Mouse (Mus musculus): ENCODE data around the gene Rmnd5a.
"Not testable (repeated sequence)": the region's sequence is repeated elsewhere in the genome, so short reads cannot be mapped to it uniquely, and the experiment has no call there.

Rmnd5a gene

GRCm38 (mm10) chr6:71440492-71441250 lies at the start of gene Rmnd5a:
Gene Rmnd5a (minus strand): TSS chr6:71440637.
- in situ Hi-C loops (cut with MboI; ENCODE audit: low sequenced_read_pairs) = no loop called here

- in situ Hi-C loops (cut with MboI; ENCODE audit: low sequenced_read_pairs) = no loop called here
Measured at GRCm38 (mm10) chr6:71487966-71488365, 47.5 kb upstream of the Rmnd5a start.

- in situ Hi-C loops (cut with MboI; ENCODE audit: low sequenced_read_pairs) = no loop called here
Measured at GRCm38 (mm10) chr6:71486867-71487266, 46.4 kb upstream of the Rmnd5a start.

GRCm38 (mm10) chr6:71486226-71486625 lies 45.8 kb upstream of the Rmnd5a start:
- in situ Hi-C loops (cut with MboI; ENCODE audit: low sequenced_read_pairs) = no loop called here

- in situ Hi-C loops (cut with MboI; ENCODE audit: low sequenced_read_pairs) = no loop called here
Measured at GRCm38 (mm10) chr6:71485246-71485645, 44.8 kb upstream of the Rmnd5a start.

GRCm38 (mm10) chr6:71481136-71481535 lies 40.7 kb upstream of the Rmnd5a start:
- in situ Hi-C loops (cut with MboI; ENCODE audit: low sequenced_read_pairs) = no loop called here

GRCm38 (mm10) chr6:71480136-71480535 lies 39.7 kb upstream of the Rmnd5a start:
- in situ Hi-C loops (cut with MboI; ENCODE audit: low sequenced_read_pairs) = no loop called here

GRCm38 (mm10) chr6:71479588-71479987 lies 39.2 kb upstream of the Rmnd5a start:
- in situ Hi-C loops (cut with MboI; ENCODE audit: low sequenced_read_pairs) = not testable (repeated sequence)

GRCm38 (mm10) chr6:71478816-71479568 lies 38.6 kb upstream of the Rmnd5a start:
- in situ Hi-C loops (cut with MboI; ENCODE audit: low sequenced_read_pairs) = not testable (repeated sequence)

GRCm38 (mm10) chr6:71476783-71477182 lies 36.3 kb upstream of the Rmnd5a start:
- in situ Hi-C loops (cut with MboI; ENCODE audit: low sequenced_read_pairs) = no loop called here

GRCm38 (mm10) chr6:71475604-71476003 lies 35.2 kb upstream of the Rmnd5a start:
- in situ Hi-C loops (cut with MboI; ENCODE audit: low sequenced_read_pairs) = no loop called here

GRCm38 (mm10) chr6:71472786-71473185 lies 32.3 kb upstream of the Rmnd5a start:
- in situ Hi-C loops (cut with MboI; ENCODE audit: low sequenced_read_pairs) = no loop called here

GRCm38 (mm10) chr6:71471830-71472520 lies 31.5 kb upstream of the Rmnd5a start:
- in situ Hi-C loops (cut with MboI; ENCODE audit: low sequenced_read_pairs) = no loop called here

- in situ Hi-C loops (cut with MboI; ENCODE audit: low sequenced_read_pairs) = no loop called here
Measured at GRCm38 (mm10) chr6:71469291-71469690, 28.9 kb upstream of the Rmnd5a start.

GRCm38 (mm10) chr6:71467766-71468165 lies 27.3 kb upstream of the Rmnd5a start:
- in situ Hi-C loops (cut with MboI; ENCODE audit: low sequenced_read_pairs) = no loop called here

GRCm38 (mm10) chr6:71465146-71465545 lies 24.7 kb upstream of the Rmnd5a start:
- in situ Hi-C loops (cut with MboI; ENCODE audit: low sequenced_read_pairs) = no loop called here

GRCm38 (mm10) chr6:71457956-71458608 lies 17.6 kb upstream of the Rmnd5a start:
- in situ Hi-C loops (cut with MboI; ENCODE audit: low sequenced_read_pairs) = no loop called here

- in situ Hi-C loops (cut with MboI; ENCODE audit: low sequenced_read_pairs) = not testable (repeated sequence)
Measured at GRCm38 (mm10) chr6:71453983-71454739, 13.7 kb upstream of the Rmnd5a start.

GRCm38 (mm10) chr6:71452792-71453191 lies 12.4 kb upstream of the Rmnd5a start:
- in situ Hi-C loops (cut with MboI; ENCODE audit: low sequenced_read_pairs) = no loop called here

GRCm38 (mm10) chr6:71445560-71445959 lies 5.1 kb upstream of the Rmnd5a start:
- in situ Hi-C loops (cut with MboI; ENCODE audit: low sequenced_read_pairs) = no loop called here

Data from CH12F3 (cell line).